Mouse (Mus musculus): ENCODE results near the gene Camk2d. TPM values are rescaled to one million over a fixed set of nuclear protein-coding genes. Genes with fewer than 3 reads are reported as not detected.
A peak's percentile ranks its signal among the peaks of the same experiment; 100 is the strongest.

The Camk2d gene
- polyA plus RNA-seq, 1 experiment from 2014 or later, result 20.6 TPM

DNA sequence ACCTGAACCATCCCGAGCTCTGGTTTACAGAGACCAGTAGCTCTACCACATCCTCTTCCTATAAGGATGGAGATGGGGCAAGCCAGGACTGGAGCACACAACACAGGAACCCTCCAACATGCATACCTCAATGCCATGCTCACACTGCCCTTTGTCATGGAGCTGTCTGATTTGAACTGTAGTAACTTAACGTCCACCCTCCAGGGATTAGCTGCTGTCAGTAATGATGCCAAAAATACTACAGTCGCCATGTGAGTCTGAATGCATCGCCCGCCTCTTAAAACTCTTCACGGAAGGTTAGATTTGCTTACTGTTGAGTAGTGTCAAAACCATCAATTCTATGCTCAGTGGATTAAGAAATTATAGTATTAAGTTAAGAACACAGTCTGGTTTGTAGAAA, 156.9 kb downstream of the Camk2d start:
- no peak overlapping the region for H3K9ac ChIP-seq
- H3K4me3 ChIP-seq, result no peak overlapping the region
- H3K27ac ChIP-seq, result no peak overlapping the region
- H3K9me3 ChIP-seq, result no peaks in the 10 kb centered on the region
- no peaks in the 10 kb centered on the region for H3K4me1 ChIP-seq
- no peaks in the 10 kb centered on the region for H3K36me3 ChIP-seq
- H3K4me2 ChIP-seq, result no peak overlapping the region
- no peak; the same call in 1 of the 2 replicates for ATAC-seq (ENCODE audit: insufficient number of reproducible peaks, insufficient read depth, low FRiP score, low TSS enrichment, low read depth)
- 67% methylated on average over 6 of the region's 6 CpGs for WGBS
- no peaks in the 10 kb centered on the region for H3K27me3 ChIP-seq

DNA sequence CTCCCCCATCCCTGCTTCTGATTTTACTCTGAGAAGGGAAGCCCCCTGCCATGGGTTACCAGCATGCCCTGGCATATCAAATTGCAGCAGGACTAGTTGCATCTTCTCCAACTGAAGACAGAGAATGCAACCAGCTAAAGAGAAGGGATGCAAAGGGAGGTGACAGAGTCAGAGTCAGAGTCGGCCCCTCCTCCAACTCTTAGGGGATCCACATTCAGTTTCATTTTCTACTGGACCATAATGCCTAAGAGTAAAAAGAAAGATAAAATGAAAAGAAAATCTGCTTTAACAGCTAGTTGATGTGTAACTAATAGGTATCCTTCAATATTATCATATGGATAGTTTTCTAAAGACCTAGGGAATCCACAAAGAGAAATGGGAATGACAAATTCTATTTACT, 162.3 kb downstream of the Camk2d start:
- 78% methylated on average over 1 of the region's 1 CpGs for WGBS
- no peak overlapping the region for H3K27ac ChIP-seq
- H3K9me3 ChIP-seq, result no peaks in the 10 kb centered on the region
- no peaks in the 10 kb centered on the region for H3K27me3 ChIP-seq
- H3K36me3 ChIP-seq, result no peaks in the 10 kb centered on the region
- no peak overlapping the region for H3K4me2 ChIP-seq
- H3K4me3 ChIP-seq, result no peak overlapping the region
- no peak overlapping the region for H3K9ac ChIP-seq
- no peak for ATAC-seq (ENCODE audit: insufficient number of reproducible peaks, insufficient read depth, low FRiP score, low TSS enrichment, low read depth)
- H3K4me1 ChIP-seq, result no peaks in the 10 kb centered on the region

DNA sequence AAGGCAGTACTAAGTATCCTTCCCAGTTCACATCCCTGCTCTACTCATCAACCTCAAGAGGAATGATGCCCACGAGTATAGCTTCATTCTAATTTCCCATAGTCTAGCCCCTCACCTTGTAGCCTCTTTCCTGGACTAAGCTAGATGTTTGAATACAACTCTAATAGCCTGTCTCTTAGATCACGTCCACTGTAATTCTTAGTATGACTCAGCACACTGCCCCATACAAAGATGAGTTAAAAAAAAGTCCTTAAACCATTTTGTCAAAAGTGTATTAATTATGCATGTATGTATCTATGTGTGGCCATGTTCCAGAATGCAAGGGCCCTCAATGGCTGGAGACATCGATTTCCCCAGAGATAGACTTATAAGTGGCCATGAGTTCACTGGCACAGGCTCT, 164.5 kb downstream of the Camk2d start:
- Histone ChIP-seq H3K27me3 (no peaks in the 10 kb centered on the region), H3K4me1 (no peaks in the 10 kb centered on the region), H3K9me3 (no peaks in the 10 kb centered on the region), H3K4me3 (no peak overlapping the region), H3K36me3 (no peaks in the 10 kb centered on the region), H3K27ac (no peak overlapping the region), H3K4me2 (no peak overlapping the region), H3K9ac (no peak overlapping the region)
- ATAC-seq (ENCODE audit: insufficient number of reproducible peaks, insufficient read depth, low FRiP score, low TSS enrichment, low read depth), result no peak
- 78% methylated on average over 3 of the region's 3 CpGs for WGBS

DNA sequence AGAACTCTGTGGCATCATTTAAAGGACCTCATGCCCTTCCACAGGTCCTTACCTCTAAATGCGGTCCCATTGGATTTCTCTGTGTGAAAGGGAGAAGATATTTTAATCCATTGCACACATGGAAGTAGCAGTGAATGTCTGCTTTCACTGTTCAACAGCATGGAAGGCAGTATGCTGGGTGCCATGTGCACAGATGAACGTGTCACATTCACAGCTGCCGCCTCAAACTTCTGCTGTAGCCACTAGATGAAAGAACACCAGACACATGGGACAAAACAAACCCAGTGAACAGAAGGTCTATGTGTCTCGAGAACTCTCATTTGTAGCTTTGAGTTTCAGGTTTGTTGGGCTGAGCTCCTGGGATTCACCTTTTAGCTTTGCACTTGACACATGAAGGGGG, 168.6 kb downstream of the Camk2d start:
- Histone ChIP-seq H3K9ac (no peak overlapping the region), H3K36me3 (no peaks in the 10 kb centered on the region), H3K4me1 (no peaks in the 10 kb centered on the region), H3K4me2 (no peak overlapping the region), H3K27me3 (no peaks in the 10 kb centered on the region), H3K27ac (no peak overlapping the region), H3K4me3 (no peak overlapping the region), H3K9me3 (no peaks in the 10 kb centered on the region)
- no peak for ATAC-seq (ENCODE audit: insufficient number of reproducible peaks, insufficient read depth, low FRiP score, low TSS enrichment, low read depth)
- WGBS, result 88% methylated on average over 4 of the region's 4 CpGs

DNA sequence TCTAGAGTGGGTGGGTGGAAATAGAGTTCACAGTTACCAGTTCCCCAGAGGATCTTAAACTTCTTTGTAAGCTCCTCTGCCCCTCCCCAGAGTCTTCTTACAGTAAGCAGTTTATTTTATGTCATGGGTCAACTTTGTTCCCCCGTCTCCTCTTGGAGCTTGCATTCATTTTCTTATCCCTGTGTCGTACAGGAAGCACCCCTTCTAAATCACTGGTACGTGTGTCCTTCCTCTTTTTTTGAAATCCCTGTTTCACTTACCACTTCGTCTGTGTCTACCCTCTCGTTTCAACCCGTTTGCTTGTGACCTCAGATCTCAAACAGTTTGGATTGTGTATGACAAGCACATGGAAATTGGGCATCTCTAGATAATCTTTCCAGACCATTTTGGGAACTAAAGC, 174.0 kb downstream of the Camk2d start:
- H3K4me3 ChIP-seq, result no peak overlapping the region
- no peak overlapping the region for H3K4me2 ChIP-seq
- no peak overlapping the region for H3K27ac ChIP-seq
- H3K36me3 ChIP-seq, result no peaks in the 10 kb centered on the region
- H3K4me1 ChIP-seq, result no peaks in the 10 kb centered on the region
- H3K27me3 ChIP-seq, result no peaks in the 10 kb centered on the region
- no peaks in the 10 kb centered on the region for H3K9me3 ChIP-seq
- 71% methylated on average over 6 of the region's 6 CpGs for WGBS
- ATAC-seq (ENCODE audit: insufficient number of reproducible peaks, insufficient read depth, low FRiP score, low TSS enrichment, low read depth), result no peak
- no peak overlapping the region for H3K9ac ChIP-seq

DNA sequence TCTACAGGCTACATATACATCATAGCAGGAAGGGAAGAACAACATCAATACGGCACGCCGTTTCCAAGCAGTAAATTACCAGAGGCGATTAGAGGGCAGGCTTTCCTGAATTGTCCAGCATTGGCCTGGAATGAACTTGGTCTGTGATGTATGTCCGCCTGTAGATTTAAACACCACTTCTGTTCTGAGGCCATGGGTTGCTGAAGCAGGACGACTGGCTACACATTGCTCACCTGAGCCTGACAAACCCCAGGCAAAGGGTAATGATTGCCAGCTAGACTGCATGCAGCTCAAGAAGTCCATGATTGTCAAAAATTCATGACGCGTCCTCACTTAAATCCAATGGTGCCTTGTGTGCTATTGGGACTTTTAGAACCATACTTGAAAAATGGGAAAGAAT, 174.9 kb downstream of the Camk2d start:
- Histone ChIP-seq H3K4me3 (no peak overlapping the region), H3K4me1 (no peaks in the 10 kb centered on the region)
- 83% methylated on average over 8 of the region's 8 CpGs for WGBS

DNA sequence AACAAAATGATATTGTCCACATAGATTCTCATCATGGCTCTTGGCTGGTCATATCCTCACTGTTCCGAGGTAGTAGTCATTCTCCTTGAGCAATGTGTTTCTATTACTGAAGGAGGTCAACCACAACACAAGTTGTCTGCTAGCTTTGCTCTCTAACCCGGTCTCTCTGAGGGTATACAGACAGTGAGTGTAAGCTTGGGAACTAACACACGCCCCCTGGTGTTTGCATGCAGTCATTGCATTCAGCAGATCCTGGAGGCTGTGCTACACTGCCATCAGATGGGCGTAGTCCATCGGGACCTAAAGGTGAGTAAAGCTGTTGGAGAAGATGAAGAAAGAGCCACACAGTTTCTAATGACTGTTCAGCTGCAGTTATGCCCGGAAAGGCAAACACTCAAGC, 175.4 kb downstream of the Camk2d start:
- peak; percentile 79; the same call in 1 of the 2 replicates for ATAC-seq (ENCODE audit: insufficient number of reproducible peaks, insufficient read depth, low FRiP score, low TSS enrichment, low read depth)
- WGBS, result 18% methylated on average over 6 of the region's 6 CpGs
- Histone ChIP-seq H3K9me3 (no peaks in the 10 kb centered on the region), H3K27me3 (no peaks in the 10 kb centered on the region), H3K4me3 (no peak overlapping the region), H3K27ac (no peak overlapping the region), H3K36me3 (no peaks in the 10 kb centered on the region), H3K9ac (no peak overlapping the region), H3K4me2 (no peak overlapping the region), H3K4me1 (no peaks in the 10 kb centered on the region)

More for the DNA sequence above, 174.9 kb downstream of the Camk2d start:
- Histone ChIP-seq H3K4me2 (no peak overlapping the region), H3K36me3 (no peaks in the 10 kb centered on the region), H3K9me3 (no peaks in the 10 kb centered on the region), H3K27me3 (no peaks in the 10 kb centered on the region), H3K27ac (no peak overlapping the region), H3K9ac (no peak overlapping the region)
- no peak for ATAC-seq (ENCODE audit: insufficient number of reproducible peaks, insufficient read depth, low FRiP score, low TSS enrichment, low read depth)

DNA sequence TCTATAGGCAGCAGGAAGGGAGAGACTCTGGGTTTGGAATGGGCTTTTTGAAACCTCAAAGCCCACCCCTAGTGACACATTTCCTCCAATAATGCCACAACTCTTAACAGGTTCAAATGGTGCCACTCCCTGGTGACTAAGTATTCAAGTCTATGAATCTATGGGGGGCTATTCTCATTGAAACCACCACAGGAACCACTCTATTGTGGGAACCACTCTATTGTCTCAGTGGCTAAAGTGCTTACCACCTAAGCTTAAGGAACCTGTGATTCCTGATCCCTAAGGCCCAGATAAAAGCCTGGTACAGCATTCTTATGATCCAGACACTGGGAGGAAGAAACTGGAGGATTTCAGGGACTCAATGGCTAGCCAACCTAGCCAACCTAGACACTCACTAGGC, 179.9 kb downstream of the Camk2d start:
- Histone ChIP-seq H3K4me1 (no peaks in the 10 kb centered on the region), H3K4me2 (no peak overlapping the region), H3K27ac (no peak overlapping the region), H3K36me3 (no peaks in the 10 kb centered on the region), H3K9me3 (no peaks in the 10 kb centered on the region), H3K4me3 (no peak overlapping the region), H3K9ac (no peak overlapping the region), H3K27me3 (no peaks in the 10 kb centered on the region)
- no peak for ATAC-seq (ENCODE audit: insufficient number of reproducible peaks, insufficient read depth, low FRiP score, low TSS enrichment, low read depth)

DNA sequence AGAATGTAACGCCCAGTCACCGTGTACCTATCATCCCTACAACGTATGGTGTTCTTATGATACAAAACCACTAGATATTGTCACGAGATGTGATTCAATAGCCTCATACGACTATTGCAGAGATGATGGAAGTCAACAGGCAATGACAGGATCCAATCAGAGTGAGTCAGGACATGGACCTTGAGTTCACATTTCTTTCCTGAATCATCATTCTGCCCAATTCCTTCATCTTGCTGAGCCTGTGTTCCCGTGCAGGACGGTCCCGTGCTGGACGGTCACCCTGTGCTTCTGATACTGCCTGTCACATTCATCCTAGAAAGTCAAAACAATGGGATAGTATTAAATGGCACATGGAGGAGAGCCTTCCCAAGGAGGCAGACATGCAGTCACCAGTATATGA, 181.0 kb downstream of the Camk2d start:
- Histone ChIP-seq H3K27me3 (no peaks in the 10 kb centered on the region), H3K9ac (no peak overlapping the region), H3K27ac (no peak overlapping the region), H3K9me3 (no peaks in the 10 kb centered on the region), H3K4me1 (no peaks in the 10 kb centered on the region), H3K4me2 (no peak overlapping the region), H3K4me3 (no peak overlapping the region), H3K36me3 (no peaks in the 10 kb centered on the region)
- WGBS, result 95% methylated on average over 9 of the region's 9 CpGs
- no peak for ATAC-seq (ENCODE audit: insufficient number of reproducible peaks, insufficient read depth, low FRiP score, low TSS enrichment, low read depth)

DNA sequence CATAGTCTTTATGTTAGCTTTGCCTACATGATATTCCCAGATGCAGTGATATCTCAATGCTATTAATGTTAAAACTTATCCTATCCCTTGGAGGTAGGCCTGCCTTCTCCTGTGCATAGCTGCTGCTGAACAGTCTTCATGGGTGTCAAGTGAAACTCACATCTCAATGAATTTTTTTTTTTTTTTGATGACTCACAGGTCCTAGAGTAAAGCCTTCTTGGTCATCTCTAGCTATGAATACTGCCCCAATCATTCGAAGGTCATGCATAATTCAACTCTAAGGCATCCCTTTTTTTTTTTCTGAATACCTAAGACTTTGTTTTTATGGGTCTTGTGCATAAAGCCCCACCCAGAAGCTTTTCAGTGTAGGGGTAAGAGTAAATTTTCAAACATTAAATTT, 181.8 kb downstream of the Camk2d start:
- H3K4me3 ChIP-seq, result no peak overlapping the region
- ATAC-seq (ENCODE audit: insufficient number of reproducible peaks, insufficient read depth, low FRiP score, low TSS enrichment, low read depth), result no peak
- WGBS, result 83% methylated on average over 1 of the region's 1 CpGs
- H3K27me3 ChIP-seq, result no peaks in the 10 kb centered on the region
- no peak overlapping the region for H3K4me2 ChIP-seq
- no peaks in the 10 kb centered on the region for H3K9me3 ChIP-seq
- no peak overlapping the region for H3K27ac ChIP-seq
- no peaks in the 10 kb centered on the region for H3K4me1 ChIP-seq
- no peak overlapping the region for H3K9ac ChIP-seq
- no peaks in the 10 kb centered on the region for H3K36me3 ChIP-seq

DNA sequence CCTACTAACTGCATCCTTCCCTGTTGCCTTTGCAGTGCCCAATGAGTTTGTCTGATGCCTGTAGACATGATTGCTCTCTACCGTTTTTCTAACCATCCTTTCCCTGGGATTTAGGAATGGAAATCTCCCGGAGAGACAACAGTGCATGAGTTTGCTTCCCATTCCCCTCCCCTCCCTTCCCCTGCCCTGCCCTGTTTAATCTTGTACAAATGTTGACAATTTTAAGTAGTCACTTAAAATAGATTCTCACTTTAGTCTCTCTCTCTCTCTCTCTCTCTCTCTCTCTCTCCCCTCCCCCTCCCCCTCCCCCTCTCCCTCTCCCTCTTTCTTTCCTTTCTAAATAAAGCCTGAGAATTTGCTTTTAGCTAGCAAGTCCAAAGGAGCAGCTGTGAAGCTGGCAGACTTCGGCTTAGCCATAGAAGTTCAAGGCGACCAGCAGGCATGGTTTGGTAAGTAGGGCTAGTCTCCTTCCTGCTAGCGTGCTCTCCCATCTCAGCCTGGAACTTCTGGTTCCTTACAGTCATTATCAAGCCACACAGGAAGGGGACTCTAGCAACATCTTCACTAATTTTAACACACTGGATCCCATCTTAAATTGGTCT, 184.0 kb downstream of the Camk2d start:
- ATAC-seq (ENCODE audit: insufficient number of reproducible peaks, insufficient read depth, low FRiP score, low TSS enrichment, low read depth), result no peak
- no peaks in the 10 kb centered on the region for H3K36me3 ChIP-seq
- no peak overlapping the region for H3K27ac ChIP-seq
- H3K9me3 ChIP-seq, result no peaks in the 10 kb centered on the region
- no peak overlapping the region for H3K4me3 ChIP-seq
- H3K4me2 ChIP-seq, result no peak overlapping the region
- H3K27me3 ChIP-seq, result no peaks in the 10 kb centered on the region
- no peak overlapping the region for H3K9ac ChIP-seq
- 82% methylated on average over 5 of the region's 5 CpGs for WGBS
- H3K4me1 ChIP-seq, result no peaks in the 10 kb centered on the region

DNA sequence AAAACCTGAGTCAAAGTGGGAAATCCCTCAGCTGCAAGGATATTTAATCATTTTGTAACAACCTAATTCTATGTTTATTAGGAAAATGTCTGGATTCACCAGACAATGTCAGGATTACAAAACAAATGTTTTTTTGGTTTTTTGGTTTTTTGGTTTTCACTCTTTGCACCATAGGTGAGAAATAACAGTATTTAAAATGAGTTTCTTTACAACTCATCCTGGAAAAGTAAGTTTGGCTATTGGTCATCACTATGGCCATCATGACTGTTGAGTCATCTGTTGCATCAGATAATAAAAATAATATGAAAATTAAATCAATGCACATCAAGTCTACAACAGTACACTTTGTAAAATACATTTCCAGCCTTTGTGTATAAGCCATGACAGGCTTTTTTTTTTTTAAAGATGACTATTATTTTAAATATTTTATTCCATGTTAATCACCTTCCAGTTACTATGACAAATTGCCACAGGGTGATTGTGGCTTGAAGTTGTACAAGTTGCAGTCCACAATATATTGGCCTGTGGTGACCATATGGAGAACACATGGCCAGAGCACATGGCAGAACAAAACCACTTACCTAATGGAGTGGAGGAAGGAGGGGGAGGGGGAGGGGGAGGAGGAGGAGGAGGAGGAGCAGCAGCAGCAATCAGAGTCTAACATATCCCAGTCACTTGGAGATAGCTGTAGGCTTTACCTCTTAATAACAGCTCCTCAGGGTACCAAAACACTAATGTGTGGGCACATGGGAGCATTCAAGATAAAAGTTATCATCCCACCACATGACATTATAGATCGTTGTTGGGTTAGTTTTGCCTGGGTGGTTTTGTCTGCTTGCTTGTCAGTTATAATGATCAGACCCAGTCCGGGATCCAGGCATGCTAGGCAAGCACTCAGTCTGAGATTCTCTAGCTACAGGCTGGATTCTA, 197.2 kb downstream of the Camk2d start:
- Histone ChIP-seq H3K4me2 (no peak overlapping the region), H3K9ac (no peak overlapping the region), H3K27ac (no peak overlapping the region), H3K4me1 (no peaks in the 10 kb centered on the region), H3K4me3 (no peak overlapping the region), H3K27me3 (no peaks in the 10 kb centered on the region), H3K36me3 (peaks cover 8% of the 10 kb centered on the region; the same call in 1 of the 2 replicates), H3K9me3 (no peaks in the 10 kb centered on the region)
- WGBS, result 59% methylated on average over 2 of the region's 2 CpGs
- ATAC-seq (ENCODE audit: insufficient number of reproducible peaks, insufficient read depth, low FRiP score, low TSS enrichment, low read depth), result no peak

Measured in embryonic facial prominence, embryonic 13.5 days (tissue).